Mouse (Mus musculus) cerebellum, adult 2 months (tissue): ENCODE results near the gene C530025M09Rik. TPM values are rescaled to one million over a fixed set of nuclear protein-coding genes. Genes with fewer than 3 reads are reported as not detected.

Source experiments
- DNase-seq, 2 experiments: peaks; one replicate each; pipeline ENCODE4 v3.0.0; 2021
- H3K27ac ChIP-seq: fragments of 200-500 bp; 2 replicates; pipeline ENCODE4 v1.5.1; 2012; ENCODE audit warnings: low read length, control low read depth, inconsistent platforms; ENCODE audit not compliant: insufficient read depth
- H3K27me3 ChIP-seq: fragments of 200-500 bp; 2 replicates; pipeline ENCODE4 v1.6.1; 2012; ENCODE audit warnings: inconsistent platforms, mild to moderate bottlenecking, low read length, moderate library complexity; ENCODE audit not compliant: control insufficient read depth, insufficient read depth
- H3K4me1 ChIP-seq: fragments of 200-500 bp; 2 replicates; pipeline ENCODE4 v1.6.1; 2011; ENCODE audit warnings: low read length; ENCODE audit not compliant: control insufficient read depth, insufficient read depth
- H3K4me3 ChIP-seq: fragments of 200-500 bp; replicated peaks from 2 replicates; pipeline ENCODE3; 2011; ENCODE audit warnings: mild to moderate bottlenecking, low read depth, low read length, control low read depth; ENCODE audit not compliant: insufficient read depth
- CTCF ChIP-seq: fragments of 200-500 bp; IDR thresholded peaks from 2 replicates; pipeline ENCODE4 v1.5.1; 2011; ENCODE audit warnings: low read depth, mild to moderate bottlenecking, control low read depth, low read length, moderate library complexity, borderline replicate concordance; ENCODE audit not compliant: insufficient read depth
- POLR2A ChIP-seq: fragments of 200-500 bp; IDR thresholded peaks from 2 replicates; pipeline ENCODE4 v1.6.1; 2011; ENCODE audit warnings: low read length, control low read depth, borderline replicate concordance; ENCODE audit not compliant: insufficient read depth
- WGBS: fragments of 180-500 bp; shearing (Covaris S2); methylation state at CpG from one replicate; pipeline ENCODE4 v1.1.7; 2018; 5-methylcytosine and 5-hydroxymethylcytosine counted together
- polyA plus RNA-seq: library from polyadenylated mRNA; depleted of rRNA; stranded (reverse); fragments of >200 nt; gene quantifications from 2 replicates; pipeline ENCODE4 v1.2.3, GENCODE M21; 2012; rRNA removed

Gene C530025M09Rik
- polyA plus RNA-seq = 0.18 and 0.41 TPM in 2 replicates

- Histone ChIP-seq H3K27me3 (no peaks in the 10 kb centered on the region), H3K4me1 (no peaks in the 10 kb centered on the region), H3K27ac (peak within 1 kb of the TSS; percentile 65), H3K4me3 (peak within 1 kb of the TSS; percentile 89)
- peak; percentile 79 to 85 for DNase-seq
- 0 out of 2 replicates have a peak, but pooled peaks have one; percentile 7 for TF ChIP-seq POLR2A
- TF ChIP-seq CTCF = no peak
- WGBS = under 1% methylated on average over 81 of the region's 82 CpGs
These were observed at the start of gene C530025M09Rik for GRCm38 (mm10) chr2:149830536-149831458. Gene C530025M09Rik (minus strand): TSS chr2:149831213.

- H3K4me3 ChIP-seq = no peak overlapping the region
- no peak for DNase-seq
- no peak overlapping the region for H3K27ac ChIP-seq
- 76% methylated on average over 2 of the region's 2 CpGs for WGBS
- TF ChIP-seq POLR2A = no peak
- no peak for TF ChIP-seq CTCF
- H3K27me3 ChIP-seq = no peaks in the 10 kb centered on the region
- peaks cover 6% of the 10 kb centered on the region; the same call in 1 of the 2 replicates for H3K4me1 ChIP-seq
These were observed 46.9 kb upstream of the C530025M09Rik start for GRCm38 (mm10) chr2:149877954-149878353.

- Histone ChIP-seq H3K27ac (peak overlapping the region; percentile 37; the same call in 1 of the 2 replicates), H3K27me3 (no peaks in the 10 kb centered on the region), H3K4me1 (peaks cover 16% of the 10 kb centered on the region), H3K4me3 (no peak overlapping the region)
- TF ChIP-seq POLR2A = no peak
- TF ChIP-seq CTCF = no peak
- 6% methylated on average over 3 of the region's 3 CpGs for WGBS
- DNase-seq = peak; percentile 75 to 89
These were observed 42.3 kb upstream of the C530025M09Rik start for GRCm38 (mm10) chr2:149873346-149873745.

- TF ChIP-seq CTCF (no peak), POLR2A (no peak)
- no peak overlapping the region for H3K4me3 ChIP-seq
- 30% methylated on average over 4 of the region's 4 CpGs for WGBS
- peaks cover 16% of the 10 kb centered on the region for H3K4me1 ChIP-seq
- H3K27me3 ChIP-seq = no peaks in the 10 kb centered on the region
- H3K27ac ChIP-seq = no peak overlapping the region
- peak in 1 of 2 experiments; percentile 49 for DNase-seq
These were observed 41.5 kb upstream of the C530025M09Rik start for GRCm38 (mm10) chr2:149872496-149872895.

GRCm38 (mm10) chr2:149870496-149870895, 39.5 kb upstream of the C530025M09Rik start:
- Histone ChIP-seq H3K4me3 (no peak overlapping the region), H3K4me1 (peaks cover 16% of the 10 kb centered on the region), H3K27me3 (no peaks in the 10 kb centered on the region), H3K27ac (no peak overlapping the region)
- TF ChIP-seq CTCF (no peak), POLR2A (no peak)
- DNase-seq = no peak
- 49% methylated on average over 2 of the region's 2 CpGs for WGBS

GRCm38 (mm10) chr2:149865914-149866435, 35.0 kb upstream of the C530025M09Rik start:
- WGBS = 79% methylated on average over 5 of the region's 5 CpGs

GRCm38 (mm10) chr2:149861002-149861401, 30.0 kb upstream of the C530025M09Rik start:
- Histone ChIP-seq H3K27ac (no peak overlapping the region), H3K4me1 (peaks cover 6% of the 10 kb centered on the region), H3K27me3 (no peaks in the 10 kb centered on the region), H3K4me3 (no peak overlapping the region)
- 54% methylated on average over 3 of the region's 3 CpGs for WGBS
- TF ChIP-seq POLR2A (no peak), CTCF (no peak)
- DNase-seq = no peak

More at GRCm38 (mm10) chr2:149865914-149866435, 35.0 kb upstream of the C530025M09Rik start:
- Histone ChIP-seq H3K4me3 (no peak overlapping the region), H3K27ac (no peak overlapping the region), H3K27me3 (no peaks in the 10 kb centered on the region), H3K4me1 (peaks cover 1% of the 10 kb centered on the region)
- no peak for TF ChIP-seq CTCF
- no peak for TF ChIP-seq POLR2A
- no peak for DNase-seq
